Mouse (Mus musculus) CH12.LX (cell line): ENCODE data around the gene Rnase13. TPM values are rescaled to one million over a fixed set of nuclear protein-coding genes. Genes with fewer than 3 reads are reported as not detected.

Source experiments
- DNase-seq: peaks from one replicate; pipeline ENCODE4 v3.0.0-alpha.2; 2013; ENCODE audit errors: extremely low read depth
- H3K27ac ChIP-seq: 2 replicates; pipeline ENCODE4 v1.5.1; 2012; ENCODE audit warnings: low read depth, mild to moderate bottlenecking, control low read depth, moderate library complexity; ENCODE audit not compliant: insufficient read depth
- H3K27me3 ChIP-seq: replicated peaks from 2 replicates; pipeline ENCODE3; 2012; ENCODE audit warnings: inconsistent platforms
- H3K36me3 ChIP-seq, 2 experiments: replicated peaks in 1 of 2; 2 replicates each; pipeline versions ENCODE3 to v1.6.1; 2012; ENCODE audit warnings: inconsistent platforms in 1 of 2, low read length in 1 of 2, mild to moderate bottlenecking in 1 of 2, mixed read lengths in 1 of 2, moderate library complexity in 1 of 2; ENCODE audit not compliant: control insufficient read depth in 1 of 2, insufficient read depth in 1 of 2
- H3K4me1 ChIP-seq, 2 experiments: 2 replicates each; pipeline ENCODE4 v1.6.1; 2012; ENCODE audit warnings: inconsistent platforms in 1 of 2, moderate library complexity in 1 of 2; ENCODE audit not compliant: insufficient read depth in 2 of 2, control insufficient read depth in 1 of 2
- H3K4me2 ChIP-seq: 2 replicates; pipeline ENCODE4 v1.6.1; 2012; ENCODE audit warnings: low read depth, mild to moderate bottlenecking, control low read depth; ENCODE audit not compliant: poor library complexity, insufficient read depth, severe bottlenecking
- H3K4me3 ChIP-seq, 3 experiments: fragments of 150-350 bp in 1 of 3; sonication (generic) in 1 of 3; replicated peaks in 1 of 3; 2 replicates each; pipeline versions ENCODE3 to v1.5.1; 2011 to 2012; ENCODE audit warnings: low read depth in 2 of 3, low read length in 2 of 3, mild to moderate bottlenecking in 2 of 3, moderate library complexity in 2 of 3, control low read depth in 1 of 3, improper control_type of control experiment in 1 of 3, inconsistent platforms in 1 of 3, mixed read lengths in 1 of 3; ENCODE audit not compliant: poor library complexity in 1 of 3
- H3K79me2 ChIP-seq: replicated peaks from 2 replicates; pipeline ENCODE4 v1.6.1; 2012; ENCODE audit warnings: mild to moderate bottlenecking, moderate library complexity; ENCODE audit not compliant: control insufficient read depth, poor library complexity, insufficient read depth, severe bottlenecking; ENCODE audit errors: extremely low read depth
- H3K9ac ChIP-seq: 2 replicates; pipeline ENCODE4 v1.6.1; 2012; ENCODE audit warnings: low read depth, mild to moderate bottlenecking, control low read depth, moderate library complexity; ENCODE audit not compliant: insufficient read depth
- H3K9me3 ChIP-seq: replicated peaks from 2 replicates; pipeline ENCODE3; 2012; ENCODE audit warnings: low read length, inconsistent platforms, mixed read lengths
- BHLHE40 ChIP-seq: IDR thresholded peaks from 2 replicates; pipeline ENCODE4 v1.6.1; 2011; ENCODE audit warnings: mild to moderate bottlenecking, low read depth, low read length, improper control_type of control experiment
- CHD1 ChIP-seq: IDR thresholded peaks from 2 replicates; pipeline ENCODE4 v1.6.1; 2012; ENCODE audit warnings: low read depth, low read length, improper control_type of control experiment, inconsistent platforms
- CHD2 ChIP-seq: IDR thresholded peaks from 2 replicates; pipeline ENCODE4 v1.6.1; 2011; ENCODE audit warnings: low read length, improper control_type of control experiment
- E2F4 ChIP-seq: IDR thresholded peaks from 2 replicates; pipeline ENCODE4 v1.6.1; 2011; ENCODE audit warnings: low read depth, low read length, improper control_type of control experiment; ENCODE audit not compliant: insufficient replicate concordance
- EP300 ChIP-seq: IDR thresholded peaks from 2 replicates; pipeline ENCODE4 v1.6.1; 2011; ENCODE audit warnings: low read length, improper control_type of control experiment
- HCFC1 ChIP-seq: IDR thresholded peaks from 2 replicates; pipeline ENCODE4 v1.6.1; 2012; ENCODE audit warnings: low read depth, mild to moderate bottlenecking, inconsistent platforms, low read length, improper control_type of control experiment
- IRF4 ChIP-seq: IDR thresholded peaks from 2 replicates; pipeline ENCODE4 v1.6.1; 2014; ENCODE audit warnings: low read depth, mild to moderate bottlenecking, inconsistent platforms, low read length, improper control_type of control experiment
- JUN ChIP-seq: IDR thresholded peaks from 2 replicates; pipeline ENCODE4 v1.6.1; 2011; ENCODE audit warnings: low read depth, mild to moderate bottlenecking, low read length, improper control_type of control experiment, moderate library complexity; ENCODE audit not compliant: insufficient read depth
- KAT2A ChIP-seq: IDR thresholded peaks from 2 replicates; pipeline ENCODE4 v1.6.1; 2012; ENCODE audit warnings: low read length, improper control_type of control experiment, inconsistent platforms; ENCODE audit not compliant: insufficient replicate concordance
- MAX ChIP-seq: IDR thresholded peaks from 2 replicates; pipeline ENCODE4 v1.6.1; 2011; ENCODE audit warnings: low read length, improper control_type of control experiment
- MAZ ChIP-seq: IDR thresholded peaks from 2 replicates; pipeline ENCODE4 v1.6.1; 2012; ENCODE audit warnings: low read depth, mild to moderate bottlenecking, inconsistent platforms, low read length, improper control_type of control experiment, moderate library complexity
- MXI1 ChIP-seq: IDR thresholded peaks from 2 replicates; pipeline ENCODE4 v1.6.1; 2011; ENCODE audit warnings: mild to moderate bottlenecking, low read depth, low read length, improper control_type of control experiment
- NELFE ChIP-seq: IDR thresholded peaks from 2 replicates; pipeline ENCODE4 v1.6.1; 2011; ENCODE audit warnings: low read depth, low read length, improper control_type of control experiment
- NRF1 ChIP-seq: IDR thresholded peaks from 2 replicates; pipeline ENCODE4 v1.6.1; 2014; ENCODE audit warnings: low read depth, mild to moderate bottlenecking, inconsistent platforms, low read length, improper control_type of control experiment, moderate library complexity
- PAX5 ChIP-seq: IDR thresholded peaks from 2 replicates; pipeline ENCODE4 v1.6.1; 2012; ENCODE audit warnings: low read length, inconsistent platforms, mixed read lengths
- RAD21 ChIP-seq: IDR thresholded peaks from 2 replicates; pipeline ENCODE4 v1.6.1; 2011; ENCODE audit warnings: low read depth, mild to moderate bottlenecking, low read length, improper control_type of control experiment, moderate library complexity
- RCOR1 ChIP-seq: conservative IDR thresholded peaks from 2 replicates; pipeline ENCODE4 v1.6.1; 2012; ENCODE audit warnings: low read depth, mild to moderate bottlenecking, inconsistent platforms, low read length, improper control_type of control experiment
- SIN3A ChIP-seq: IDR thresholded peaks from 2 replicates; pipeline ENCODE4 v1.6.1; 2012; ENCODE audit warnings: low read length, improper control_type of control experiment, inconsistent platforms
- TCF12 ChIP-seq: IDR thresholded peaks from 2 replicates; pipeline ENCODE4 v1.6.1; 2014; ENCODE audit warnings: low read depth, mild to moderate bottlenecking, inconsistent platforms, low read length, improper control_type of control experiment
- UBTF ChIP-seq: IDR thresholded peaks from 2 replicates; pipeline ENCODE4 v1.6.1; 2012; ENCODE audit warnings: low read depth, mild to moderate bottlenecking, inconsistent platforms, low read length, improper control_type of control experiment, moderate library complexity
- USF1 ChIP-seq: IDR thresholded peaks from 2 replicates; pipeline ENCODE4 v1.6.1; 2014; ENCODE audit warnings: low read depth, mild to moderate bottlenecking, inconsistent platforms, low read length, improper control_type of control experiment
- ZC3H11A ChIP-seq: IDR thresholded peaks from 2 replicates; pipeline ENCODE4 v1.6.1; 2012; ENCODE audit warnings: low read depth, mild to moderate bottlenecking, inconsistent platforms, low read length, improper control_type of control experiment
- dilution Hi-C: fragments of 300-500 bp; cut with MboI; formaldehyde crosslinking; loops from 2 replicates; pipeline ENCODE4 v1.14.3; 2020; ENCODE audit warnings: low sequenced_read_pairs; ENCODE audit not compliant: extremely low pct_unique_long_range_greater_than_20kb, extremely low pct_ligation_motif_present
- in situ Hi-C: fragments of 300-500 bp; cut with MboI; formaldehyde crosslinking; loops from 3 replicates; pipeline ENCODE4 v1.14.3; 2019; ENCODE audit warnings: low sequenced_read_pairs, low pct_ligation_motif_present, low pct_unique_long_range_greater_than_20kb, mixed read lengths
- polyA plus RNA-seq: library from polyadenylated mRNA; unstranded; fragments of >175 nt; gene quantifications from 2 replicates; pipeline ENCODE4 v1.2.1, GENCODE M21; 2012; ENCODE audit warnings: low read depth; ENCODE audit not compliant: insufficient read length
- total RNA-seq, 2 experiments: library from RNA; depleted of rRNA; stranded (reverse); fragments of 300-350 nt in 1 of 2; fragments of >200 nt in 1 of 2; gene quantifications; 2 replicates each; pipeline ENCODE4 v1.2.3; 2012 to 2014

The Rnase13 gene
- total and polyA plus RNA-seq, 3 experiments = not detected

DNA sequence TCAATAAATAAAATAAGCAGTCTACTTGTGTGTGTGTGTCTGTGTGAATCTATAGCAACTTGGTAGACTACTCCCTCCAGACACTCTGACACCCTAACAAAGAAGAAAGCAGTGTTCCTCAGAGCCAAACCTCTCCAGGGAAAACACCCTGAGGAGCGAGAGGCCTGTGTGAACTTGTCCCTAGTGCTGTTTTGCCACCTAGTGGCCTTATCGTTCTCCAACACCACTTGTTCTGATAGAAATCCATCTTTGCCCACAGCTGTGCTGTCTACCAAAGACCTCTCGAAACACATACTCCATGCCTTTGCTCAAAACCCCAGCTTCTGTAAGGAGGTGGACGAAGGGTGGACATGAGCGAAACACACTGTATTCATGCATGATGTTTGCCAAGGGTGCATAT is 8.3 kb upstream of the Rnase13 start (continued):
- TF ChIP-seq BHLHE40 (no peak), MXI1 (no peak), RAD21 (peak; percentile 84), E2F4 (no peak), CHD2 (no peak), IRF4 (0 out of 2 replicates have a peak, but pooled peaks have one; percentile 32)

DNA sequence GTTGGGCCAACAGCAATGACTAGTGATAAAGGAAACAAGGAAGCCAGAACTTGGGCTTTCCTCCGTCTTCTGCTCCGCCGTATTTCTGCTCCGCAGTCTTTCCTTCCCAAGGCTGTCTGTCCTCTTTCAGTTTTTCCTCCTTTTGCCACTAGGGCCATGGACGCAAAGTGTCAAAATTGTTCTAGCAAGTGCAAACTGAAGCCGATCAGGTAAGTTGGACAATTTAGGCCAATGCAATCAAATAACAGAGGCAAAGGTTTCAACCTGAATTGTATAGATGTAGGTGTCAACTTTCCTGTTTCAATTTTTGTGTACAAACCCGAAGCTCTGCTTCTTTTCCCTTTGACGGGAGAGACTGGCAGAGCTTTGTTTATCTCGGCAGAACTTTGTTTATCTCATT is 7.4 kb upstream of the Rnase13 start:
- DNase-seq = no peak
- no peaks in the 10 kb centered on the region for H3K27me3 ChIP-seq
- no peak overlapping the region for H3K4me2 ChIP-seq
- in situ Hi-C loops = no loop called here
- TF ChIP-seq PAX5 (no peak), IRF4 (no peak), EP300 (no peak), JUN (no peak), E2F4 (no peak), NRF1 (no peak), UBTF (no peak), HCFC1 (no peak), USF1 (no peak), CHD1 (no peak), KAT2A (no peak), MAZ (no peak), SIN3A (no peak), TCF12 (no peak), RCOR1 (no peak), RAD21 (no peak), NELFE (no peak), ZC3H11A (no peak), MAX (no peak)
- TF ChIP-seq, all 38 proteins: peak for 0
- Histone ChIP-seq H3K36me3 (no peaks in the 10 kb centered on the region), H3K4me3 (no peak overlapping the region), H3K79me2 (no peaks in the 10 kb centered on the region), H3K9me3 (peaks cover 4% of the 10 kb centered on the region), H3K9ac (no peak overlapping the region), H3K27ac (no peak overlapping the region), H3K4me1 (peaks cover 0 to 4% of the 10 kb centered on the region in 2 experiments; a peak in 1 of 4 replicates)
- dilution Hi-C loops = no loop called here
